Mouse (Mus musculus) erythroblast, adult 5-6 weeks (primary cell): ENCODE measurements around the gene Ereg. TPM values are rescaled to one million over a fixed set of nuclear protein-coding genes. Genes with fewer than 3 reads are reported as not detected.

Source experiments
- ATAC-seq: replicated peaks from 2 replicates; pipeline ENCODE4 v1.8.0; 2016; ENCODE audit warnings: moderate number of reproducible peaks, mild to moderate bottlenecking, moderate TSS enrichment, inconsistent platforms; ENCODE audit not compliant: poor library complexity, low FRiP score, severe bottlenecking
- total RNA-seq, 2 experiments: library from RNA; stranded (forward) in 1 of 2; stranded (reverse) in 1 of 2; fragments of 150-400 nt in 1 of 2; fragments of 200-764, 138-1000 nt in 1 of 2; gene quantifications; 2 replicates each; pipeline versions ENCODE4 v1.2.3 to v1.2.4; 2015 to 2017; ENCODE audit warnings: low replicate concordance in 2 of 2

Ereg gene
- total RNA-seq (2015; ENCODE audit: low replicate concordance) (not detected in 2 replicates), total RNA-seq (2017; ENCODE audit: low replicate concordance) (not detected in 2 replicates)

DNA sequence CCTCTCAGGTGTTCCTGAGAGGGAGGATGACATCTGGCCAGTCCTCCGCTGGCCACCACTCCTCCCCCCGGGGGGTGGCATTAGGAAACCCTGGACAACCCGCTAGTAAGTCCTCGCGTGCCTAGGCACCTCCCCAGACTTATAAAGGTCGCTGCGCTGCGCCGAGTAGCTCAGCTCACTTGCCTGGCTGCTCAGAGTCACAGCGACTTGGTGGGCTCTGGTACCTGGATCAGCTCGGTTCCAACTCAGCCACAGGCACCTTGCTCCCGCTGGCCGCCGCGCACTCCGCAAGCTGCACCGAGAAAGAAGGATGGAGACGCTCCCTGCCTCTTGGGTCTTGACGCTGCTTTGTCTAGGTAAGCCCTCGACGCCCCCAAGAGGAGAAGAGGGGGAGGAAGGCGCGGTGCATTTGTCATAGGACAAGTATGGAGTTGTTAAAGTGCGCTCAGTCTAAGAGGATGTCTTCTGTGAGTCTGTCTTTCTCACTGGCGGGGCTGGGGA is at the start of gene Ereg:
Ereg (plus strand) TSS at position 173 of the 501 bp plus-strand sequence.
- no peak for ATAC-seq

DNA sequence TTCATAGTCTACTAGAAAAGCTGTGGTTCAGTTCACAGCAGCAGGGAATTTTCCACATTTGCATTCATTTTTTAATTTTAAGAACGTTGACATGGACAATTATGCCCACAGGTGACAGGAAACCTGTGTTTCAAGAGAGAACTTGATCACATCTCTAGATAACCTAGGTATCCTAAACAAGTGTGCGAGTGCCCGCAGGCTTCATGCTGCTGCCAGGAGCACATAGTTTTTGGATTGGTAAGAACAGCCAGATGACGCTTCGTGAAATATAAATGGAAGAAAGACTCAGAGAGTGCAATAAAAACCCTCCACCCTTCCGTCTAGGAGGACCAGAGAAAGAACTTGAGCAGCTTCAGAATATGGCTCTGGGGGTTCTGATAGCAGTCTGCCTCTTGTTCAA is 47.3 kb upstream of the Ereg start, which contains the start of gene Epgn:
Epgn (plus strand) TSS at position 301 of the 400 bp plus-strand sequence.
- no peak for ATAC-seq

DNA sequence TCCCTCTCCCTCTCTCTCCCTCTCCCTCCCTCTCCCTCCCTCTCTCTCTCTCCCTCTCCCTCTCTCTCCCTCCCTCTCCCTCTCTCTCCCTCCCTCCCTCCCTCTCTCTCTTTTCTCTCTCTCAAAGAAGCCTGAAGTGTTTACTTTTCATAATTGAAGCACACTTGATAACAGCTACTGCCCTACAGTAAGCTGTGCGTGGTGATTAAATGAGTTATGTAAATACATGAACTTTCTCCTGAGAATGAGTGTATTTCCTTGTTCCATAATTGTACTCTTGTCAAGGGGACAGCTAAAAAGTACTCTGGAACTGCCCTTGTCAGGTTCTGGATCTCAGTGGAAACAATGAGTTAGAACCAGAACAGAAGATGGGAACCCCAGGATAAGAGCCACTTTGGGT is 46.6 kb upstream of the Ereg start:
- ATAC-seq, result no peak

DNA sequence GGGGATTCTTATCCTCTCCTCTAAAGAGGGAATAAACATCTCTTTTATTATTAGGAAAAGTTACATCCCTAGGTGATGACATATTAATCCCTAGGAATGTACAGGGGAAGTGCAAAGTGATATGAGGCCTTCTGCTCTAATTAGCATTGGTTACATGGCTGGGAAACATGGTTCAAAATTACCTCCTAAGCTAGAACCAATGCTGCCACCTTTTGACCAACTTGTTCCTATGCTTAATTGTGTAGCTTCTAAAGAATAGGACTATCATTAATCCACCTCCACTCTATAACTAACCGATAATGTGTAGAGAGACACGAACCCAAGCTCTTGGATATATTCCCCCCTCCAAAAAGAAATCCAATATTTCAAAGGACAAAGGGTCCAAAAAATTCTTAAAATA is 43.8 kb upstream of the Ereg start:
- ATAC-seq, result no peak

DNA sequence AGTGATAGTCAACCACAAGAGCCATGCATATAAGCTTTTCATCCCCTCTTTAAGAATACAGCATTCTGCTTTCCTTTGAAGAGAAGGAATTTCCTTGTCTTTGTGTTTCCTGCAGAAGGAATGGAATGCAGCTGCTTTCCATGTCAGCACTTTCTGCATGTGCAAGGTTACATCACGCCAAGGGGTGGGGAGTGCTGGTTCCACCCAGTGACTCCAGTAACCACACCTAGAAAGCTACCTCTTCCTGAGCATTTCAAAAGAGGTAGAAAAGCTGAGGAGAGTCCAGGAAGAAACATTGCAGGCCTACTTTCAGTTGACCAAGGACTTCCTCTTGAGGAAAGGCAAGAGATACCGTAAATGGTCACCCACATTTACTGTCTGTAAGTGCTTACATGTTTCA is 39.1 kb upstream of the Ereg start:
- no peak for ATAC-seq

DNA sequence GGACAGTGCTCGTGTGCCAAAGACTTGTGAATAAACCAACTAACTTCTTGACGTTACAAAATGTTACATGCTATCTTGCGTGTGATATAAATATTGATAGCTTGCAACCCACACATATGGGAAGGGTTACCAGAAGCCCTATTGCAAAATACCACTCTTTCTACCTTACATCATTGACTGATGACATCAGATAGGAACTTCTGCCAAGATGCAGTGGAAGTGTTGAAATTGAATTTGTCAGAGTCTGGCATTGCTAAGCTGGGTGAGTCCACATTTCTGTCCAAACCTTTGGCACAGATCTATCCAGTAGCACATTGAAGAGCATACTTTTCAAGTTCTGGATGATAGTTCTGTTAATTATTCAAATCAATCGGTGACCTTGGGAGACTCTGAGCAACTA is 37.8 kb upstream of the Ereg start:
- no peak for ATAC-seq

DNA sequence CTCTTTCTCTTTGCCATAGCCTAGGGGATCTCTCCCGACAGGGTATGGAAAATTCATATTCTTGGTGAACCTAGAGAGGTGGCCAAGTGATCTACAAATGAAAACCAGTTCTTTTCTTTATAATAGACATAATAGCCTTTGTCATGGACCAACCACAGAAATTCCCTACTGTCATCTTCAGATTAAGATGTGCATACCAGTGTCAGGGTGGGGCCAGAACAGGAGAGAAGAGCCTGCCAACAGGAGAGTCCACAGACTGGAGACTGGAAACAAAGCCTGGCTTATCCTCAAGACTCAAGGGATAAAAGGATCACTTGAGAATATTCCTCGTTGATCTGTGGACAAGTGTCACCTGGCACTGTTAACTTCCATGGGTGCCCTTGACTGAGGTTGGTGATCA is 36.7 kb upstream of the Ereg start:
- no peak for ATAC-seq

DNA sequence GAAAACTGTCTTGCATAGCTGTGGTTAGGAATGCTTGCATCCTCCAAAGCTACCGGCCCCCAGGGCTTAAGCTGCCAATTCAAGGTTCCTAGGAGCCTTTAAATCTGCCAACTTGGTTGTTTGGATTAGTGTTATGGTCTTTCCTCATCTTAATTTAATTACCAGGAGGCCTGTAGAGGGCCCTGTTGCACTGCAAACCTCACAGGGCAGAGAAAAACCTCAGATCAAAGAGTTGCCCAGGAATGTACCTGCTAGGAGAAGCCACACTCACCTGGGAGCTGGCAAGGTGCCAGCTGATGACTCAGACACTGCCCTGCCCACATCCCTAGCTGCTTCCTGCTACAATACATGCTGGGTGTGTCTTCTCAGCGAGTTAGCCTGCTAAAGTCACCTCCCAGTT is 35.9 kb upstream of the Ereg start:
- ATAC-seq, result no peak

DNA sequence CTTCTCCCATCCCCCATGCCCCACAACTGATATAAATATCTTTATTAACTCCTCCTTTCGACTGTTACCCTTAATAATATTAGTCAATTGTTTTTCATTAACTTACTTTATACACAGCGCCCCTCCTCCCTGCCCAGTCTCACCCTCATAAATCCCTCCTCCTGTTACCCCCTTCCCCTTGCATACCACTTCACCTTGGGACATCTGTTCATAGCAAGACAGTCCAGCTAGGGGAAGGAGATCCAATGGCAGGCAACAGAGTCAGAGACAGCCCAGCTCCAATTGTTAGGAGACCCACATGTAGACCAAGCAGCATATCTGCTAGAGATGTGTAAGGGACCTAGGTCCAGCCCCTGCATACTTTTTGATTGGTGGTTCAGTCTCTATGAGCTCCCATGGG is 35.5 kb upstream of the Ereg start:
- ATAC-seq, result no peak

DNA sequence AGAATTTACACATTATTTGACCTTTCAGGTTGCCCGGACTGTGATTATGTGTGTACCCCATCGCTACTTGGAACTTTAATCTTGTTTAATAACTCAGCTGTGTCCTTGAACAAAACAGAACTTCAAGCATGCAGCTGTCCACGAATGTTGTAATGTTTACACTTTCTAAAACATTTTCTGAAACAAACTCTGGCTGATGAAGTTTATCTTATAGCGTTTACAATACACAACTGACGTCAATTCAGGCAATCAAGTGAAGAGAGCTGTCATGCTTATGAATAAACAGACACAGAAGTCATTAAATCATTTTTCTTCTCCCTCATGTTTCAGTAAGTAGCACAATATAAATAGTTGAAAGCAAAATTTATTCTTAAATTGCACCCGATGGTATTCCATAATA is 26.4 kb upstream of the Ereg start:
- no peak for ATAC-seq

DNA sequence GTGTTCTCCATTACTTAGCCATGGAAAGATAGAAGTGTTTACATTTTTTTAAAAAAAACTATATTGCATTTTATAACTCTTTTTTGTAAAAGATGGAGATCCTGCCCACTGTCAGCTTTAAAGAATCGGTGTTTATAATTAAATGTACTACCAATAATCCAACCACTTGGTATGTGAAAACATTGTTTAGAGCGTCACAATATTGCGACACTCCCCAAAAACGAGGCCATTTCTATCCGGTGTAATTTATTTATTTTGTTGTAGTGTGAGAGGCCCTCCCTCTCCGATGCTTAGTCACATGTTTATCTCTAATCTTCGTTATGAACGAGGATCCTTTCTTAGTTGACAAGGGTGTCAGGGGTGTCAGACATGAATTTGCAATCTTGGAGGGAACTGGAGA is 26.0 kb upstream of the Ereg start:
- no peak for ATAC-seq

DNA sequence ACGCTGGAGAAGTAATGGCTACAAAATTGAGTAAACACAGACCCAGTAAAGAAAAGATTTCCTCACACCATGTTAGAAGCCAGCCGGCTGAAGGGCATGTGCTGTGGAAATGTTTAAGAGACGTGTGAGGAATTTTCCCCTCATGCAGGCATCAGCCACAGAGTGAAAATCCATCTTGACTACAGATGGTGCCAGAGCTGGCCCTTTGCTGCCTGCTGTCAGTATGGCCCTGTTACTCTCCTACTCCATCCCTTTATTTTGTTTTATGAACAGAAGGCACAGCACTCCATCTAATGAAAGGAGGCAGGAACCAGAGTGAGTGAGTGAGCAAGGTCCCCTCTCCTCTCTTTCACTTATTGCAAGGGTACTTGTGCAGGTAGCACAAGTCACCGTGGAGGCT is 2.1 kb upstream of the Ereg start:
- ATAC-seq, result no peak

DNA sequence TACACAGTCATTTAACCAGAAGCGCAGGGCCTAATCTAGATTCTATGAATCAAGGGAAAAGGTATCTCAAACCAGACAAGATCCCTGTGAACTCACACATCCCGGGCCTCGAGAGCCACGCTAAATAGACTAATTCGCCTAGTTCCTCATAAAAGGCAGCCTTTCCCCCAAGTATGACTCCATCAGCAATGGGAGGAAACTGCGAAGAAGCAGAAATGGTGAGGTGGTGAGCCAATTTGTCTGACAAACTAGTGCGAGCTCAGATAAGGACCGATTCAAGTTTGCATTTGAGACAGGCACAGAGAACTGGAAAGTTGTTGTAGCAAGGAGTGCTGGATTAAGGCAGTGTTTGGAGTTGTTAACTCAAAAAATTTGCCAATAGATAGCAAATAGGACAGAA is 796 bp upstream of the Ereg start:
- ATAC-seq, result no peak

DNA sequence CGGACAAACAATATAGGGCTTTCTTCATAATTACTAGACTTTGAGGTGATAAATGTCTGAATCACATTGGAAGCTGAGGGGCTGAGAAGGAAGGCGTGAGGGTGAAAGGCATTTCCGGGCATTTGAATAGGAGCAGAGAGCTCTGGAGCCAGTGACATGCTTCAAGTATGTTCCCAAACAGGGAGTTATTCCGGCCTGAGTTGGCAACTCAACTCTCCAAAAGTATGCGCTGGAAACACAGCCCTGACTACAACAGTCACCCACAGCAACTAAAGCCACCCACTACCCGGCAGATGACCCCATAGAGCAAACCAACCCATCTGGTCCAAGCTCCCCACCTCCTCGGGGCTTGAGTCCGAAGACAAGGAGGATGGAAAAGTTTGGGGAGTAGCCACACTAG is 396 bp upstream of the Ereg start:
- no peak for ATAC-seq

DNA sequence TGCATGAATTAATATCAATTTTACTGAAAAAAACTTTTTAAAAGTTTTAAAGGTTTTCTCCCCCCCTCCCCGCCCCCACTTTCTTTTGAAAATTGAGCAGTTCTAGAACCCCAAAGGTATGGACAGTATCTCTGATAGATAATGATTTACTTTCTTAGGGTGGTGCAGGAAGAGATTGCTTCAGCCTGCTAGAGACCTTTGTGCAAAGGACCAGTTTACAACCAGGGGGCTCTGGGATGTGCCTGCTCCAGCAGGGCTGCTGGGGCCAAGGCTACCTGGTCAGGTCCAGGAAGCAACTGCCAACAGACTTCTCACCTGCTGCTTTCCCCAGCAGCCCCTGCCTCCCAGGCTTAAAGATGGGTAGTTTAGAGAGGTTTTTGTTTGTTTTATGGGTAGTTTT is 599 bp downstream of the Ereg start:
- no peak for ATAC-seq

DNA sequence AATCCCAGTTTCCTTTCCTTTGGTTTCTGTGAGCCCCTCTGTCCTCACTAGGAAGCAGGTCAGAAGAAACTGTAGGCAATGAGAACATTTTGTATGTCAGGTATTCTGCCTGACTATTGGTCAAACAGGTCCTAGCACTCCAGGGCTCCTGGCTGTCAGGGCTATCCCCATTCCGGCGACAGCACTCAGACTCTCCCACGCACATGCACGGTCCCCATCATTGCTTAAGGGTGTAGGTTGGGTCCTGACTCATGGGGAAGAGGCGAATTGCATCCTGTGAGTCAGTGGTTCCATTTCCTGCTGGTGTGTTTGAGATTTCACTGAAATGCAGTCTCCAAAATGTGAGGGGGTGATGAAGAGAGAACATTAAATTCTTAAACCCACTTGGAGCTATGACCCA is 8.6 kb downstream of the Ereg start:
- no peak for ATAC-seq

DNA sequence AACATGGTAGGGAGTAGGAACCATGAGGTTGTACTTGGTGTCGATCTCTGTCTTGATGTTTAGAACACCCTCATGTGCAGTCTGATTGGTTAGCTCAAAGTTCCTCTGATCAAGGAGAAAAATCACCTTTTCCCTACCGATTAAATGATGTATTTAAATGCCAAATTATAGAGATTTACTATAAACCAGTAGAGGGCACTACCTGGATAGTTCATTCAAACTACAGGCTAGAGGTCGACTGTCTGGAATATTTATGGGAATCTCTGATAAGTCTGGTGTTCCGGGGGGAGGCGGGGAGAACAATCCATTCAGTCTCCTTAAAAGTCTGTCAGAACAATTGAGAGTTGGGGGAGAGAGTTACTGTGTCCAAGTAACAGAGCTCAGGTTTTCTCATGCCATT is 10.9 kb downstream of the Ereg start:
- ATAC-seq, result no peak

DNA sequence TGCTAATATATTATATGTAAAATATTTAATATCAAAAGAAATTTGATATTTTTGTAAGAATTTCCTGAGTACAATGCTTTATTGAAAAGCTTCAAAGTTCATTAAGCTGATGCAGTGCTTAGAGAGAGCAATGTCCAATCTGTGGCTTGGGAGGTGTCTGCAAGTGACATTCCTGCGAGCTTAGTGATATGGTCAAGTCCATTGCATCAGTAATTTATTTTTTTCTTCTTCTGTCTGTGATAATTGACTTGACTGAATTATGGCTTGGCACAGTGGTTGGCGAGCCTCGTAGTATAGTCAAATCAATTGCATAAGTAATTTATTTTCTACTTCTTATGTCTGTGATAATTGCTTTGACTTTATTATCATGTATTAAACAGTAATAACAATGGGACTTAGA is 15.9 kb downstream of the Ereg start:
- ATAC-seq, result no peak

DNA sequence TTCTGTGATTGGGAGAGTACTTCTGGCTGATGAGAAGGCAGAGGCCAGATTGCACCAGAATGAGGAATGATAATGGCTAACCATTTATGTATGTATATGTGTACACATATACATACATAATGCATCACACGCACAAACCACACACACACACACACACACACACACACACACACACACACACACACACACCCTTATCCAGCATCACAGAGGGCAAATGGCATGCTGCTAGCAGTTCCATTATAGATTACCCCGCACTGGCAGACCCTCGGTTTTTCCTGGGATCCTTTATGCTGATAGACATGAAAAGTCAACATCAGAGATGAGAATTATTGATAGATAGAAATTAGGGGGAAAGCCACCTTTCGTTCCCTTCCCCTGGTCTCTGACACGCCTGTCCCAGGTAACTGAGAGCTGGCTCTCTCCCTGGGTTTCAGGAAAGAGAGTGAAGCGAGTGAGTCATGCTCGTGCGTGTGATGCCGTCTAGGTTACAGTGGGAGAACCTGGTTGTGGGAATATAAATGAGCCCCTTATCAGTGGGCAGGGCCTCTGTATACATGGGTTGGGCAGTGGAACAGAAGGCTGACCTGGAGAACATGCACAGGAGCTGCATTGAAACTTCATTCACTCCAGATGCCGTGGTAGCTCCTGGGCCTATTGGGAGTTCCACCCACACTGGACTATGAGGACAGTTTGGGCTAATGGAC is 23.6 kb downstream of the Ereg start:
- ATAC-seq, result no peak

DNA sequence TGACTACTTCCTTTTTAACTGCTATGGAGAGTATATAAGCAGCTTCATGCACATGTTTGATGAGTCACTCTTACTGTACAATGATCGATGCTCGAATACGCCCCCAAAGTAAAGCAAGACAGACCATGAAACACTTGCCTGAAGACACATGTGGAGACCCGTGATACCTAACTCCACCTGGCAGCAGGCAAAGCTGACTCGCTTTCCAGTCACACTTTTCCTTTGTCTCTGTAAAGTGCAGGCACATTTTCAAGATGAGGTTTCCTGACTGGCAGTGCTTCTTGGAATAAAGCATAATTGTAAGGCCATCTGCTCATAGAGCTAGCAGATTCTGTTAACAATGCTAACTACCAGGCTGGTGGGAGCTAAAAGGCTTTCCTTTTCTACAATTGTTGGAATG is 27.3 kb downstream of the Ereg start:
- ATAC-seq, result no peak

DNA sequence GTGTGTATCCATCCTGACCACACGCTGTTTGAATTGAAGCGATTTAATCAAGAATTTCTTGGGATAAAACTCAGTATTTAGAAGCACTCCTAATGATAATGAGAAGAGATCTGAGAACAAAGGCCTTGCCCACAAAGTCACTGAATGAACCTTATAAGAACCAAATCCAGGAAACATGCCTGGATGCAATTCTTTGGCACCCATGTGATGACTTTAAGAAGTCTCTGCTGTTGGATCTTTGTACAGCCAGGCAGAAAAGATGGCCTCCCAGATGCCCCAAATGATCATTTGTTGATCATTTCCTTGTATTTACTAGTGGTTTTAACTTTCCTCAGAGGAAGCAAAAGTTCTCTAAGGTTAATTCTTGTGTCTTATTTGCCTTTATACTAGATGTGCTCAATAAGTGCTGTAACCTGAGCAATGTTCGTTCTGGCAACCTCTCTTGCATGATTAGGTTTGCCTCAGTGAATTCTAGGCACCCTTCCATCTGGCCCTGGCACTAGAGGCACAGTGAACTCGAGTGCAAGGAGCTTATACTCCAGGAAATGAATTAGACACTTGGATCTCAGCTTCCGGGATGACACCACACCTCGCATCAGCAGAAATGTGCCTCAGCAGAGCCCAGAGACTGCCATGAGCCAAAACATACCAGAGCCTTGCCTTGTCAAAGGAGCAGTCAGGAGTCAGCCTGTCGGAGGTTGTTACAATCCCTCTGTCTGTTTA is 29.7 kb downstream of the Ereg start:
- no peak for ATAC-seq
